Mouse (Mus musculus): ENCODE results near the gene Rmi1.

The Rmi1 gene

GRCm38 (mm10) chr13:58402003-58402743 lies at the start of gene Rmi1:
Gene Rmi1, plus strand, starts transcription at chr13:58402248.
- TF ChIP-seq GATA4 (IDR thresholded peaks at IDR 0.05; ENCODE audit: insufficient replicate concordance, low read length), result 0 out of 2 replicates have a peak, but pooled peaks have one; percentile 12

GRCm38 (mm10) chr13:58352996-58353395 lies 49.1 kb upstream of the Rmi1 start:
- TF ChIP-seq GATA4 (IDR thresholded peaks at IDR 0.05; ENCODE audit: insufficient replicate concordance, low read length), result no peak

- no peak for TF ChIP-seq GATA4 (IDR thresholded peaks at IDR 0.05; ENCODE audit: insufficient replicate concordance, low read length)
Observed at GRCm38 (mm10) chr13:58358629-58359303, 43.3 kb upstream of the Rmi1 start, which contains the start of gene Kif27. Gene Kif27, minus strand, starts transcription at chr13:58359122.

- no peak for TF ChIP-seq GATA4 (IDR thresholded peaks at IDR 0.05; ENCODE audit: insufficient replicate concordance, low read length)
Observed at GRCm38 (mm10) chr13:58359304-58359653, 42.8 kb upstream of the Rmi1 start.

GRCm38 (mm10) chr13:58364353-58365175 lies 37.5 kb upstream of the Rmi1 start:
- TF ChIP-seq GATA4 (IDR thresholded peaks at IDR 0.05; ENCODE audit: insufficient replicate concordance, low read length), result no peak

GRCm38 (mm10) chr13:58366373-58366772 lies 35.7 kb upstream of the Rmi1 start:
- TF ChIP-seq GATA4 (IDR thresholded peaks at IDR 0.05; ENCODE audit: insufficient replicate concordance, low read length), result no peak

GRCm38 (mm10) chr13:58367641-58368040 lies 34.4 kb upstream of the Rmi1 start:
- no peak for TF ChIP-seq GATA4 (IDR thresholded peaks at IDR 0.05; ENCODE audit: insufficient replicate concordance, low read length)

GRCm38 (mm10) chr13:58368835-58369234 lies 33.2 kb upstream of the Rmi1 start:
- TF ChIP-seq GATA4 (IDR thresholded peaks at IDR 0.05; ENCODE audit: insufficient replicate concordance, low read length), result no peak

- TF ChIP-seq GATA4 (IDR thresholded peaks at IDR 0.05; ENCODE audit: insufficient replicate concordance, low read length), result no peak
Observed at GRCm38 (mm10) chr13:58372278-58373152, 29.5 kb upstream of the Rmi1 start.

- TF ChIP-seq GATA4 (IDR thresholded peaks at IDR 0.05; ENCODE audit: insufficient replicate concordance, low read length), result no peak
Observed at GRCm38 (mm10) chr13:58373153-58373470, 28.9 kb upstream of the Rmi1 start.

GRCm38 (mm10) chr13:58384371-58384770 lies 17.7 kb upstream of the Rmi1 start:
- no peak for TF ChIP-seq GATA4 (IDR thresholded peaks at IDR 0.05; ENCODE audit: insufficient replicate concordance, low read length)

- TF ChIP-seq GATA4 (IDR thresholded peaks at IDR 0.05; ENCODE audit: insufficient replicate concordance, low read length), result no peak
Observed at GRCm38 (mm10) chr13:58384779-58385546, 17.1 kb upstream of the Rmi1 start, which contains the start of gene 2210016F16Rik. Gene 2210016F16Rik, minus strand, starts transcription at chr13:58385225.

GRCm38 (mm10) chr13:58385547-58385920 lies 16.5 kb upstream of the Rmi1 start:
- no peak for TF ChIP-seq GATA4 (IDR thresholded peaks at IDR 0.05; ENCODE audit: insufficient replicate concordance, low read length)

GRCm38 (mm10) chr13:58387948-58388347 lies 14.1 kb upstream of the Rmi1 start:
- peak; percentile 56 for TF ChIP-seq GATA4 (IDR thresholded peaks at IDR 0.05; ENCODE audit: insufficient replicate concordance, low read length)
